Mouse (Mus musculus) testis, adult 2 months (tissue): Measurements from ENCODE around the gene Cobll1.

ENCODE experiments used
- CTCF ChIP-seq: fragments of 200-500 bp; IDR thresholded peaks from 2 replicates; pipeline ENCODE4 v1.5.1; 2012; ENCODE audit warnings: low read depth, mild to moderate bottlenecking, inconsistent platforms, low read length, moderate library complexity; ENCODE audit not compliant: control insufficient read depth, insufficient read depth, insufficient replicate concordance
- POLR2A ChIP-seq: fragments of 200-500 bp; IDR thresholded peaks from 2 replicates; pipeline ENCODE4 v1.6.1; 2012; ENCODE audit warnings: low read depth, mild to moderate bottlenecking, inconsistent platforms, low read length, moderate library complexity; ENCODE audit not compliant: control insufficient read depth

DNA sequence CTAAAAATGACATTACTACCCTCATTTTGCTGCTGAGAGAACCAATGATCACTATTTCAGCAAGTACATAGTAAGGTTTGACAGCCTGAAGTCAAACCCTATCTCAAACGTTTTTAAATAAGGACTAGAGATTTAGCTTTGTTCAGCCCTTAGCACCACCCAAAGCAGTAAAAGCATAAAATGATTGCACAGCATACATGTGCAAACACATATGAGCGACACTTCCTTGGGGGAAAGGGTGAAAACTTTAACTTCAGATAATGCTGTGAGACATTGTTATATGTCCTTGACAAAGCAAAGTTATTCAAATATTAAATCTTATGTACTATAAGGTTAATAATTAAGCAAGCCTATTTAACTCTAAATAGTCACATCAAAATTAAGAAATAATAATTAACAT is 18.2 kb upstream of the Cobll1 start:
- TF ChIP-seq POLR2A (no peak), CTCF (no peak)
